Mouse (Mus musculus) bone marrow macrophage, adult 2 months (primary cell): ENCODE results near the gene Aatk. TPM values are rescaled to one million over a fixed set of nuclear protein-coding genes. Genes with fewer than 3 reads are reported as not detected.

ENCODE experiments used
- H3K27ac ChIP-seq: 2 replicates; pipeline ENCODE4 v1.5.1; 2012; ENCODE audit warnings: low read depth, low read length; ENCODE audit not compliant: insufficient read depth
- H3K4me1 ChIP-seq: 2 replicates; pipeline ENCODE4 v1.6.1; 2012; ENCODE audit warnings: low read length; ENCODE audit not compliant: control insufficient read depth, insufficient read depth
- H3K4me3 ChIP-seq: 2 replicates; pipeline ENCODE4 v1.5.1; 2012; ENCODE audit warnings: mild to moderate bottlenecking, low read length, moderate library complexity; ENCODE audit not compliant: insufficient read depth
- CTCF ChIP-seq: IDR thresholded peaks from 2 replicates; pipeline ENCODE4 v1.5.1; 2012; ENCODE audit warnings: low read depth, mild to moderate bottlenecking, low read length, moderate library complexity
- POLR2A ChIP-seq: IDR thresholded peaks from 2 replicates; pipeline ENCODE4 v1.6.1; 2012; ENCODE audit warnings: mild to moderate bottlenecking, low read depth, low read length, borderline replicate concordance
- polyA plus RNA-seq: library from polyadenylated mRNA; stranded (reverse); fragments of >200 nt; gene quantifications from 2 replicates; pipeline ENCODE4 v1.2.4, GENCODE M21; 2012; ENCODE audit not compliant: missing spikeins, insufficient read depth, insufficient read length

The Aatk gene
- polyA plus RNA-seq, 1 experiment: 9.9 TPM

DNA sequence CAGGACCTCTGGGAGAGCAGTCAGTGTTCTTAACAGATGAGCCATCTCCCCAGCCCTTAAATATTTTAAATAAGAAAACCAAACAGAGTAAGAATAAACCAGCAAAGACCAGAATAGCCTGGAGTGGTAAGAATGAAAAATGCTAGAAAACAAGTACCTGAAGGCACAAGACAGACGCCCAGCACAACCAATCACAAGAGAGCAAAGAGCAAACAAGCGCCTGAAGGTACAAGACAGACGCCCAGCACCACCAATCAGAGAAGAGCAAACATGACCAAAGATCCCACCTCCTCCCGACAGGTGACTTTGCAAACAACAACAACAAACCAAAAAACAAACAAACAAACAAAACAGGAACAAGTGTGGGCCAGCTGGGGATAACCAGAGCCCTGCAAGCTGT lies 6.9 kb upstream of the Aatk start:
- peaks cover 30% of the 10 kb centered on the region for H3K4me1 ChIP-seq
- TF ChIP-seq POLR2A (no peak), CTCF (no peak)
- H3K4me3 ChIP-seq: no peak overlapping the region
- no peak overlapping the region for H3K27ac ChIP-seq

DNA sequence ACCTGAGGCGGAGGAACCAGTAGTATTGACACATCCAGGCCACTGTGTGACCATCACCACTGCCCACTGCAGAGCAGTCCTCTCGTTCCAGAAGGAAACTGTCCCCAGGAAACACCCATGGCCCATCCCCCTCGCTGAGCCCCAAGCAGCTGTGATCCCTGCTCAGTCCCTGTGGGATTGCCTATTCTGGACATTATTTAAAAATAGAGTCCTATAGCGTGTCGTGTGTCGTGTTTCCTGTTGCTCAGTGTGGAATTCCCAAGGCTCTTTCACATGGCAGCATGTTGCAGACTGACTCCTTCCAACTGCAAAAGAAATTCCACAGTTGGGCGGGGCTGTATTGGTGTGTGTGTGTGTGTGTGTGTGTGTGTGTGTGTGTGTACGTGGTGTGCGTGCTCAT lies 5.3 kb upstream of the Aatk start:
- no peak for TF ChIP-seq POLR2A
- TF ChIP-seq CTCF: no peak
- Histone ChIP-seq H3K4me1 (peaks cover 16% of the 10 kb centered on the region), H3K4me3 (no peak overlapping the region)

DNA sequence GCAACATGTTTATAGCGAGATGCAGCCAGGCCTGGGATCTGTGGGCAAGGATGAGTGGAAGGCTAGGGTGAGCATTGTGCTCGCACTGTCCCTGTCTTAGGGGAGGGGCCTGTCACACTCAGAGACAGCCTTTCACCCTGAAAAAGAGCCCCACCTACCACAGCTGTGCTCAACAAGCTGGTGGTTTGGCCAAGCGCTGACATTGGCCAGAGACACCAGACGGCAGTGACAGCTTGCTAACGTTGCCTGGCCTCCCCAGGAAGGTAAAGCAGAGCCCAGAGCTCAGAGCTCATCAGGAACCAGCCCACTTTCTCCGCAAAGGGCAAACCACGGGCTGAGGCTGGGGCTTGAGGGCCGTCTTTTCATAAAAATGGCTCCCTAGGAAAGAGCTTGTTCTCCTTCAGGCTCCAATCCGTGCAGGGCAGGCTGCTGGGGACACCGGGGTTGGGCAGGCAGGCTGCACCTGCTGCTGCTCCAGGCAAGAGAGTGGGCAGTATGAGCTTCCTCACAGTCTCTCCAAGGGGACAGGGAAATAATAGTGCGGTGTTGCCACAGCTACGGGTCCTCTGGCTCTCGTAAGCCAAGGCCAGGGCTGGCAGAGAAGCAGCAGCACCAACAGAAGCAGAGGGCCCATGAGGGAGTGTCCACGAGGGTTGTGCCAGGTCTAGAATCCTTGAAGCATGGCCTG lies 4.3 kb upstream of the Aatk start:
- Histone ChIP-seq H3K27ac (no peak overlapping the region), H3K4me1 (peaks cover 11% of the 10 kb centered on the region; the same call in 1 of the 2 replicates)
- no peak for TF ChIP-seq POLR2A
- no peak for TF ChIP-seq CTCF

More for the DNA sequence above, 5.3 kb upstream of the Aatk start:
- no peak overlapping the region for H3K27ac ChIP-seq

DNA sequence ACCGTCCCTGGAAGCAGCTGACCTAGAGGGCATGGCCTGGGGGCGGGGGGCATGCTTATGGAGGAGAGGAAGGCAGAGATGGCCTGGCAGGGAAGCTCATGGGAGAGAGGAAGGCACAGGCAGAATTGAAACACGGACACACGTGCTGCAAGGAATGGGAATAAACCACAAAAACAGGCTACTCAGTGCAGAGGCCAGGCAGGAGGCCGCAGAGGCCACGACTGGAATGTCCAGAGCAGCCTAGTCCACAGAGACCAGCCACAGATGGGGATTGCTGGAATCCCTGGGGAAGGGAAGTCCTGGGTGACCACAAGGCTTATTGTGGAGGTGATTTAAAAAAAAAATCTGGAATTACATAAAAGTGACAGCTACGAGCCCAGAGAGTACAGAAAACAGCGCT lies 2.1 kb upstream of the Aatk start:
- Histone ChIP-seq H3K4me3 (no peak overlapping the region), H3K4me1 (0 out of 2 replicates have a peak, but pooled peaks cover 3% of the 10 kb centered on the region)
- TF ChIP-seq POLR2A (no peak), CTCF (no peak)

More for the DNA sequence above, 4.3 kb upstream of the Aatk start:
- no peak overlapping the region for H3K4me3 ChIP-seq

DNA sequence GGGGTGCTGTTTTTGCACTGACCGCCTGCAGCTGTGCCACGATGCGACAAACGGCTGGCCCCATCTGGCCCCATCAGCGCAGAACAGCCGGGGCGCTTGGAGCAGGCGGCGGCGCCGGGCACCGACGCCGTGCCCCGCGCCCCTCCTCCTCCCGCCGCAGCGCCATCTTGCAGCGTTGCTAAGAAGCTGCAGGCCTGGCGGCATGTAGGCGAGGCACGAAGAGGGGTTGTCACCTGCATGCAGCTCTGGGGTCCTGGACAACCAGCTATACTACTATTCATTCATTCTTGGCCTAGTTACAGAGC lies 1.2 kb upstream of the Aatk start:
- Histone ChIP-seq H3K4me3 (no peak overlapping the region), H3K4me1 (0 out of 2 replicates have a peak, but pooled peaks cover 5% of the 10 kb centered on the region), H3K27ac (no peak overlapping the region)
- TF ChIP-seq CTCF (no peak), POLR2A (no peak)

More for the DNA sequence above, 2.1 kb upstream of the Aatk start:
- no peak overlapping the region for H3K27ac ChIP-seq

DNA sequence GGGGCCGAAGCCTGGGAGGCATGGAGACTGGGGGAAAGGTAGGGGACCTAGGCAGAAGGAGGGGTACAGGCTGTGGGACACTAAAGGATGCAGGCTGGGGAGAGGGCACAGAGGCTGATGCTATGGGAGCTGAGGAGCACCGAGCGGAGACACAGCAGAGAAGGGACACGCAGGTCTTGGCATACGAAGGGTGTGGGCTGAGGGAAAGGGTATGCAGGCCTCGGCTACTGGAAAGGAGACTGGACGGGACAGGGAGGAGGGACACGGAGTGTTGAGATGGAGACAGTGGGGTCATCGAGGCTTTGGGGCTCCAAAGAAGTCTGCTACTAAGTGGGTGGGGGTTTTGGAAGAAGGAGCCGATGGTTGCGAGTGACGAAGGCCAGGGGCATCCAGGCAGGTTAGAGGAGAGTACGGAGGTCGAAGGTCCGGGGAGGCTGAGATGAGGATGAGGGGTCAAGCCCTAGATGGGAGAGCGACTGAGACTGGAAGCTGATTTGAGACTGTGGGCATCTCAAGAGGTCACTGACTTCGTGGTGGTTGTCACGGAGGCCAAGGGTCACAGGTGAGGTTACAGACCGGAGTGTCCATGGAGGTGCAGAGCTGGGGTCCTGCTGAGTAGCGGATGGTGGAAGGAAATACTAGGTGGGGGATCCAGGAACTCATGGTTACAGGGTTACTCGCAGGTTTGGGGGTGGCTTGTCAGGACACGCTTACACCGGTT lies 724 bp upstream of the Aatk start:
- no peak overlapping the region for H3K4me3 ChIP-seq
- no peak for TF ChIP-seq CTCF
- TF ChIP-seq POLR2A: no peak
- peaks cover 8% of the 10 kb centered on the region for H3K4me1 ChIP-seq

DNA sequence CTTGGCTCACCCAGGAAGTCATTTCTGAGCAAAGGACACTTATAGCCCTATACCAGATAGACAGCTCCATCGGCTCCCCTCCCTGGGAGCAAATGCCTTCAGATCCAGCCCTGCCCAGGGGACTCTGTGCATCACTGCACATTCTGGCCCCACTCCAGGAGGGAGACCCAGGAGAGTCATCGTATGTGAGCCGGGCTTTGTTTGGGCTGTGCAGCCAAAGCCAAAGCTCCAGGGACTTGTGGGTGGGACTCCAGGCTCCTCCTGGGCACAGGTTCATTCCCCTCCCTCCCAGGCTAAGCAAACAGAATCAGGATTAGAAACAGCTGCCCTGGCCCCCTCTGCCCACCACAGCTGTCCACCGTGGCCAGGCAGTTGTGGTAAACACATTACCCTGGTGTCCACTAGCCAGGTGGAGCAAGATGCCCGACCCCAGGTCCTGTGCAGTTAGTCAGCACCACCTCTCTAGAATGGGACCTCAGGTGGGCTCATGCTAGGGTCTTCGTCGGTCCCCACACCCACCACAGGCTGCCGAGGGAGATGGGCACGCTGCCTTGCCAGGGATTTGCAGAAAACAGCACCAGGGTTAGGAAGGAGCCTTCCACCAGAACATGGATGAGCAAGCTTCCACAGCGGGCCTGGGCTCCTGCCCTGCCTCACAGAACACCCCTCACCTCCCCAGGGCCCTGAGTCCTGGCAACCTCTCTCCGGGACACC lies 971 bp downstream of the Aatk start:
- Histone ChIP-seq H3K27ac (no peak overlapping the region), H3K4me1 (peaks cover 16% of the 10 kb centered on the region), H3K4me3 (no peak overlapping the region)
- TF ChIP-seq POLR2A (no peak), CTCF (no peak)

More for the DNA sequence above, 724 bp upstream of the Aatk start:
- no peak overlapping the region for H3K27ac ChIP-seq

DNA sequence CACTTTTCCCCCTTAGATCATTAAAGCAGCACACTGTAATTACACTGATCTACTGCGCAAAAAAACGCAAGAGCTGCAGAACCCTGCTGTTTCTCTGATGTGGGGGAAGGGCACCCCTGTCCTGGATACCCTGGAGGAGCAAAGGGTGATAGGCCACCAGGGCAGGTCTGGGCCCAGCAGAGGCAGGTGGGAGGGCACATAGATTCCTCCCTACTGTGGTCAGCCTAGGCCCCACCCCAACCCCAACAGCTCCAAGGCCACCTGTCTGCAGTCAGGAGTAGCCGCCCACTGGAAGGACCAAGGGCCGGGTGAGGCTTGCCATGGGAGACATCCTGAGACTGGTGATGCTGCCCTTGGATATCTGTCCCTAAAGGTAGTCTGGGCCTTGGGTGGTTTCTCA lies 1.6 kb downstream of the Aatk start:
- H3K4me1 ChIP-seq: peaks cover 21% of the 10 kb centered on the region
- TF ChIP-seq POLR2A (no peak), CTCF (no peak)

DNA sequence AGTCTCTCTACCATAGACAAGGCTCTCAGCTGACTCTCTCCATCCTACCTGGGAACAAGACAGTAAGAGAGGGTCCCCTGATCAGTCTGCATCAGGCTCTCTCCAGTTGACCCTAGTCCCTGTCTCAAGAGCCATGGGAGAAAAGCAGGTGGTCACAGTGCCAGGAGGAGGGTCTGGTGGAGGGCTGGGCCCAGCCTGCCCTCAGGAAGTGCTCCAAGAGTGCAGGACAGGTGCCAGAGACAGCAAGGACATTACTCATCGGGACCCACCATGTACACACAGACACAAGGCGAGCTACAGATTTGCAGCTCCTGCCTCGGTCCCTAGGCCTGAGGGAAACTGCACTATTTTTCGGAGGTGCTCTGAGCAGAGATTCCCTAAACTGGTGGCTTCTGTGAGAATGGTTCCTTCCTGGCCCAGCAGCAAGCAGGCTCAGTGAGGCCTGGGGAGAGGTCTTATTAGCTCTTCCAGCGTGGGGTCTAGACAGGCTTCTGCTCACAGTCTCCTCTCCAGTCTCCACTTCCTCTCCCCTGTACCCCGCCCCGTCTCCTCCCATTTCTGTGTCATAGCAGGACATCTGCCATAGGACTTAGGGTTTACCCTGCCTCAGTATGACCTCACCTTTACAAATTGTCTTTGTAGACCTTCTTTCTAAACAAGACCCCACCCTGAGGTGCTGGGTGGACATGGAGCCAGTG lies 4.7 kb downstream of the Aatk start:
- peak overlapping the region; percentile 15 for H3K4me3 ChIP-seq
- TF ChIP-seq POLR2A: no peak
- TF ChIP-seq CTCF: no peak
- peak overlapping the region; percentile 91 for H3K27ac ChIP-seq
- H3K4me1 ChIP-seq: peaks cover 46% of the 10 kb centered on the region

More for the DNA sequence above, 1.6 kb downstream of the Aatk start:
- Histone ChIP-seq H3K27ac (no peak overlapping the region), H3K4me3 (no peak overlapping the region)

DNA sequence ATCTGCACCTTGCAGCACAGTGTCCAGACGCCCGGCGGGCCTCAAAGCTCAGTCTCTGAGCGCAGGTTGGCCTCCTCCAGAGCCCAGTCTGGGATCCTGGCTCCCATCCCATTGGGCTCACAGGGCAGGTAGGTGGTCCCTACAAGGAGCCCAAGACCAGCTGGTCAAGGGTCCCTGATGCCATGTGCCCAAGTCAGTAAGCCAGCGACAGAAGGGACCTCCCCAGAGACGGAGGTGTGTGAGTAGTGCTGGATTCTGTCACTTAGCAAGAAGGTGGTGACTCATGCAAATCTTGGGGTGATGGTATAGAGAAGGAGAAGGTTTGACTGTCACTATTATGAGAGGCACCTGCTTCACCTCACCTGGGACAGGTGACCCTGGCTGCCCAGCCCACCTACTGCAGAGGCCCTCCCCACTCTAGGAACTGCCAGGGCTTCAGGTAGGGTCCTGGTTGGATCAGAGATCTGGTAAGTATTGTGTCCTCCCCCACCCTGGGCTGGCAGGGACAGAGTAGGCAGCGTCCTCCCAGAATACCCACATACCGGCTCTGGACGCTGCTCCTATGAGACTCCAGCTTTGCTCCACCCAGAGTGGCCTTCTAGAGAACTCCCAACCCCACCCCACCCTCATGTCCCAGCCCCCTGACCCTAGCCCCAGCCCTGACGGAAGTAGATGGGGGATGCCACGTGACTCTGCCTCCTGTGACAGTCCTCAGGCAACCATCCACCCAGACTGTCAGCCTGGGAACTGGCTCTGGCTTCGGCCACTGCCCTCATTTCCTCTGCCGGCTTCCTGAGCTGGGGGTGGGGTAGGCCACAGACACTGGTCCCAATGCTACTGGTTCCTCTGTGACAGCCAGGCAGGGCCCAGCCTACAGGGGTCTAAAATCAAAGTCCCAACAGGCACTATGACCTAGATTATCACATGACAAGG lies 5.5 kb downstream of the Aatk start:
- Histone ChIP-seq H3K4me1 (peaks cover 54% of the 10 kb centered on the region), H3K27ac (peak overlapping the region; percentile 91), H3K4me3 (peak overlapping the region; percentile 62)
- TF ChIP-seq POLR2A (no peak), CTCF (no peak)
